Mouse (Mus musculus): Measurements from ENCODE around the gene Nelfb. TPM values are rescaled to one million over a fixed set of nuclear protein-coding genes. Genes with fewer than 3 reads are reported as not detected.

Gene Nelfb
- total RNA-seq, 2 experiments from 2014 or later: 50.8 to 51.8 TPM

DNA sequence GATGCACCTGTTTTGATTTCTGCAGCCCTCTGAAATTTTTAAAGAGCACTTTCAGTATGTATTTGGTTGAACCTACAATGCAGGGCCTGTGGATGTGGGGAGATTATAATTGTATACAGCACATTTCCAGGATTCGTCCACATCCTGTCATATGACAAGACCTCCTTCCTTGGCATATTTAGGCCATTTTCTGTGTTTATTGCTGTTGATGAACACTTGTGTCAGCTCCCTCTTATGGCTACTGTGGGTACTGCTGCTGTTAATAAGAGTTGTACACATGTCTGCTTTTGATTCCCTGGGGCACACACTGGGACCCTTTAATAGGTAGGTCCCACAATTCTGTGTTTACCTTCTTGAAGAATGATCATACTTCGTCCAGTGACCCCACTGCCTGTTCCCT, 53.6 kb downstream of the Nelfb start:
- intact Hi-C loops (cut with DNase I): loop anchor here (5.0 kb wide), 1 partner anchor 60 kb away; the partner anchor contains the start of gene Noxa1
- peak; percentile 54 to 55 for DNase-seq (ENCODE audit: low spot score in 2 of 2)

DNA sequence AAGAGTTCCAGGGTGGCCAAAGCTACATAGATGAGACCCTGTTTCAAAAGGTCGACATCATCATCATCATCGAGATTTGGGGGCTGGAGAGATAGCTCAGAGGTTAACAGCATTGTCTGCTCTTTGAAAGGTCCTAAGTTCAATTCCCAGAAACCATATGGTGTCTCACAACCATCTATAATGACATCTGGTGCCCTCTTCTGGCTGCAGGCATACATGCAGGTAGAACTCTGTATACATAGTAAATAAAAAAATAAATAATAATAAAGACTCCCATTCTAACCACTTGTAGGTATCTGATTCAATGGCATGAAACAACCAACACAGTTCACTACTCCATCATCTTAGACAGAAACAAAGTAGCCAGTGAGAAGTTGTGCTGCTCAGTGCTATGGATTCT, 54.3 kb downstream of the Nelfb start:
- intact Hi-C loops (cut with DNase I): loop anchor here (5.0 kb wide), 1 partner anchor 60 kb away; the partner anchor contains the start of gene Noxa1
- no peak for DNase-seq (ENCODE audit: low spot score in 2 of 2)

DNA sequence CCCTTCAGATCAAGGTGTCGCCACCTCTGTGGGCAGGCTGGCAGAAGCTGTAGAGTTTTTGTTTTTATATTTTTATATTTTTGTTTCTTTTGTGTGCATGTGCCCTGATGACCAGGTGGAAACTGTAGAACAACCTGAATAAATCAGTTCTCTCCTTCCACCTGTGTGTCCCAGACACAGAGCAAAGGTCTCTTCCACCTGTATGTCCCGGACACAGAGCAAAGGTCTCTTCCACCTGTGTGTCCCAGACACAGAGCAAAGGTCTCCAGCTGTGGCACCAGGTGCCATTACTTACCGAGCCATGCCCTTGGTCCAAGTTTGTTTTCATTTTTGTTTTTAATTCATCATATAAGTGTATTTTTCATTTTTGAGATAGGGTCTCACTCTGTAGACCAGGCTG, 55.1 kb downstream of the Nelfb start:
- DNase-seq (ENCODE audit: low spot score in 2 of 2): no peak
- intact Hi-C loops (cut with DNase I): loop anchor here (5.0 kb wide), 1 partner anchor 59 kb away; the partner anchor contains the start of gene Noxa1

DNA sequence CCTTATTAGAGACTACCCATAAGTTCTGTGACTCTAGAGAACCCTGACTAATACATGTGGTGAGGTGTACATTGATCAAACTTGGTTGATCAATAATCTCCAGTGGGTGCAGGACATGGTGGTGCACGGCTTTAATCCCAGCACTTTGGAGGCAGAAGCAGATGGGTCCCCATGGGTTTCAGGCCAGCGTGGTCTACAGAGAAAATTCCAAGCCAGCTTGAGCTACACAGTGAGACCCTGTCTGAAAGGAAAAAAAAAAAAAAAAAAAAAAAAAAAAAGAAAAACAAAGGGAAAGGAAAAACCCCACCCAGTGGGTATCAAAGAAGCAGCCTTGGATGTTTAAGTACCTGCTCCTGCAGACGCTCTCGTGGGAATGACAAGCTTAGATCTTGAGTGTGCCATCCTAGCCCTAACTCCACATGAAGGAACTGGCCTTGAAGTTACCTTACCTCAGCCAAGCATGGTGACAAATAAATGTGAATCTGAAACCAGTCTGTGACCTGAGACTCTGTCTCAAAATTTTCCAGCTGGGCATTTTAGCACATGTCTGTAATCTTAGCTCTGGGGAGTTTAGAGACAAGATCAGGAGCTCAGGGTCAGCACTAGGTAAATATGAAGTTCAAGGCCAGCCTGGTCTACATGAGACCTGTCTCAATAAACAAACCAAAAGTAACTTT, 59.9 kb downstream of the Nelfb start:
- DNase-seq (ENCODE audit: low spot score in 2 of 2): no peak
- intact Hi-C loops (cut with DNase I): no loop called here

Other genes starting within 250 kb of the Nelfb start
- 10 to 100 TPM; 27.5 to 33.5 TPM for gene Dph7, start 249.1 kb downstream of the Nelfb start, total RNA-seq (2021)
- gene Mrpl41, start 236.4 kb downstream of the Nelfb start, total RNA-seq (2021): 10 to 100 TPM; 72.5 to 79.4 TPM
- 10 to 100 TPM; 14.6 to 17.5 TPM for gene Pnpla7, start 235.5 kb downstream of the Nelfb start, total RNA-seq (2021)
- 100 to 1,000 TPM; 472 to 481 TPM for gene Nsmf, start 157.1 kb downstream of the Nelfb start, total RNA-seq (2021)
- not detected for gene Entpd8, start 131.2 kb downstream of the Nelfb start, total RNA-seq (2021)
- not detected for gene Noxa1, start 116.3 kb downstream of the Nelfb start, total RNA-seq (2021)
- gene Nrarp, start 30.7 kb downstream of the Nelfb start, total RNA-seq (2021): 10 to 100 TPM; 21.7 to 30.7 TPM
- gene Tor4a, start 14.6 kb downstream of the Nelfb start, total RNA-seq (2021): 1 to 10 TPM; 1.9 to 2.3 TPM
- gene Stpg3, start 3.1 kb upstream of the Nelfb start, total RNA-seq (2021): under 1 TPM in 1 of 2 experiments, not detected in 1; 0.23 TPM
- not detected for gene Fam166a, start 7.3 kb upstream of the Nelfb start, total RNA-seq (2021)
- gene Tubb4b, start 13.2 kb upstream of the Nelfb start, total RNA-seq (2021): 100 to 1,000 TPM; 376 to 398 TPM
- not detected for gene Slc34a3, start 22.9 kb upstream of the Nelfb start, total RNA-seq (2021)
- not detected for gene Rnf224, start 25.3 kb upstream of the Nelfb start, total RNA-seq (2021)
- 100 to 1,000 TPM; 243 to 256 TPM for gene Rnf208, start 30.8 kb upstream of the Nelfb start, total RNA-seq (2021)
- gene Cysrt1, start 31.0 kb upstream of the Nelfb start, total RNA-seq (2021): not detected
- 1 to 10 TPM; 1.6 to 2.9 TPM for gene AL732309.1, start 35.4 kb upstream of the Nelfb start, total RNA-seq (2021)
- gene Tmem203, start 44.0 kb upstream of the Nelfb start, total RNA-seq (2021): 10 to 100 TPM; 32.8 to 37.3 TPM
- gene Tprn, start 51.1 kb upstream of the Nelfb start, total RNA-seq (2021): 10 to 100 TPM; 14.4 to 15.5 TPM
- gene Ssna1, start 60.9 kb upstream of the Nelfb start, total RNA-seq (2021): 10 to 100 TPM; 67.2 to 69.6 TPM
- 10 to 100 TPM; 73.0 to 77.2 TPM for gene Anapc2, start 61.0 kb upstream of the Nelfb start, total RNA-seq (2021)
- gene Tmem210, start 76.7 kb upstream of the Nelfb start, total RNA-seq (2021): not detected
- not detected for gene Lrrc26, start 78.4 kb upstream of the Nelfb start, total RNA-seq (2021)
- gene Grin1, start 107.7 kb upstream of the Nelfb start, total RNA-seq (2021): 100 to 1,000 TPM; 435 to 455 TPM
- 10 to 100 TPM; 55.0 to 59.5 TPM for gene Man1b1, start 120.8 kb upstream of the Nelfb start, total RNA-seq (2021)
- gene Dpp7, start 144.9 kb upstream of the Nelfb start, total RNA-seq (2021): 10 to 100 TPM; 28.2 to 33.2 TPM
- gene Uap1l1, start 154.2 kb upstream of the Nelfb start, total RNA-seq (2021): 10 to 100 TPM; 11.3 to 14.0 TPM
- 1 to 10 TPM; 1.9 to 2.5 TPM for gene Sapcd2, start 160.8 kb upstream of the Nelfb start, total RNA-seq (2021)
- gene Entpd2, start 184.4 kb upstream of the Nelfb start, total RNA-seq (2021): 10 to 100 TPM; 11.7 to 13.2 TPM
- 100 to 1,000 TPM; 331 to 339 TPM for gene Npdc1, start 187.9 kb upstream of the Nelfb start, total RNA-seq (2021)
- under 1 TPM; 0.32 to 0.37 TPM for gene Fut7, start 211.8 kb upstream of the Nelfb start, total RNA-seq (2021)
- 100 to 1,000 TPM; 154 to 165 TPM for gene Abca2, start 217.2 kb upstream of the Nelfb start, total RNA-seq (2021)
- gene Clic3, start 245.3 kb upstream of the Nelfb start, total RNA-seq (2021): under 1 TPM in 1 of 2 experiments, not detected in 1; 0.69 TPM
- gene Paxx, start 249.6 kb upstream of the Nelfb start, total RNA-seq (2021): 10 to 100 TPM; 68.6 to 81.0 TPM

Data from left cerebral cortex, postnatal 25 days (tissue).